Mouse (Mus musculus) cerebellum, postnatal 25 days (tissue): Measurements from ENCODE around the gene Fbxo36.

Experiments
- DNase-seq, 2 experiments: peaks; one replicate each; pipeline ENCODE4 v3.0.0; 2021; ENCODE audit warnings: mixed read lengths in 2 of 2

The Fbxo36 gene

GRCm38 (mm10) chr1:84860360-84861254 lies 21.0 kb downstream of the Fbxo36 start:
- no peak for DNase-seq

GRCm38 (mm10) chr1:84861255-84861630 lies 21.6 kb downstream of the Fbxo36 start:
- DNase-seq = no peak

GRCm38 (mm10) chr1:84864645-84865044 lies 25.0 kb downstream of the Fbxo36 start:
- DNase-seq = no peak

- peak in 1 of 2 experiments; percentile 12 for DNase-seq
These were observed 26.6 kb downstream of the Fbxo36 start for GRCm38 (mm10) chr1:84866231-84866630.

GRCm38 (mm10) chr1:84866706-84867230 lies 27.1 kb downstream of the Fbxo36 start:
- no peak for DNase-seq

GRCm38 (mm10) chr1:84868311-84868710 lies 28.7 kb downstream of the Fbxo36 start:
- DNase-seq = no peak

GRCm38 (mm10) chr1:84868841-84869240 lies 29.2 kb downstream of the Fbxo36 start:
- DNase-seq = no peak

GRCm38 (mm10) chr1:84869498-84869897 lies 29.9 kb downstream of the Fbxo36 start:
- DNase-seq = no peak

GRCm38 (mm10) chr1:84871131-84871530 lies 31.5 kb downstream of the Fbxo36 start:
- no peak for DNase-seq

- DNase-seq = no peak
These were observed 32.5 kb downstream of the Fbxo36 start for GRCm38 (mm10) chr1:84872105-84872504.

GRCm38 (mm10) chr1:84872939-84873338 lies 33.3 kb downstream of the Fbxo36 start:
- DNase-seq = no peak

- DNase-seq = no peak
These were observed 37.9 kb downstream of the Fbxo36 start for GRCm38 (mm10) chr1:84877590-84877989.

GRCm38 (mm10) chr1:84879571-84880120 lies 40.0 kb downstream of the Fbxo36 start:
- no peak for DNase-seq

GRCm38 (mm10) chr1:84881248-84882065 lies 41.8 kb downstream of the Fbxo36 start:
- no peak for DNase-seq

- no peak for DNase-seq
These were observed 42.5 kb downstream of the Fbxo36 start for GRCm38 (mm10) chr1:84882066-84882532.

- no peak for DNase-seq
These were observed 43.3 kb downstream of the Fbxo36 start for GRCm38 (mm10) chr1:84882937-84883336.

GRCm38 (mm10) chr1:84883889-84884288 lies 44.2 kb downstream of the Fbxo36 start:
- DNase-seq = no peak

GRCm38 (mm10) chr1:84885174-84885573 lies 45.5 kb downstream of the Fbxo36 start:
- peak in 1 of 2 experiments; percentile 9 for DNase-seq

- no peak for DNase-seq
These were observed 46.3 kb downstream of the Fbxo36 start for GRCm38 (mm10) chr1:84885921-84886320.

- DNase-seq = no peak
These were observed 49.8 kb downstream of the Fbxo36 start for GRCm38 (mm10) chr1:84889330-84890004.

GRCm38 (mm10) chr1:84890005-84890393 lies 50.4 kb downstream of the Fbxo36 start:
- no peak for DNase-seq

- no peak for DNase-seq
These were observed 50.9 kb downstream of the Fbxo36 start for GRCm38 (mm10) chr1:84890503-84890902.
